Mouse (Mus musculus): ENCODE results near the gene Klhl6. TPM values are rescaled to one million over a fixed set of nuclear protein-coding genes. Genes with fewer than 3 reads are reported as not detected.
"Not testable (repeated sequence)": the region's sequence is repeated elsewhere in the genome, so short reads cannot be mapped to it uniquely, and the experiment has no call there.

Klhl6 gene
- total RNA-seq (2012; rRNA removed): 0.32 and 1.6 TPM in 2 replicates

DNA sequence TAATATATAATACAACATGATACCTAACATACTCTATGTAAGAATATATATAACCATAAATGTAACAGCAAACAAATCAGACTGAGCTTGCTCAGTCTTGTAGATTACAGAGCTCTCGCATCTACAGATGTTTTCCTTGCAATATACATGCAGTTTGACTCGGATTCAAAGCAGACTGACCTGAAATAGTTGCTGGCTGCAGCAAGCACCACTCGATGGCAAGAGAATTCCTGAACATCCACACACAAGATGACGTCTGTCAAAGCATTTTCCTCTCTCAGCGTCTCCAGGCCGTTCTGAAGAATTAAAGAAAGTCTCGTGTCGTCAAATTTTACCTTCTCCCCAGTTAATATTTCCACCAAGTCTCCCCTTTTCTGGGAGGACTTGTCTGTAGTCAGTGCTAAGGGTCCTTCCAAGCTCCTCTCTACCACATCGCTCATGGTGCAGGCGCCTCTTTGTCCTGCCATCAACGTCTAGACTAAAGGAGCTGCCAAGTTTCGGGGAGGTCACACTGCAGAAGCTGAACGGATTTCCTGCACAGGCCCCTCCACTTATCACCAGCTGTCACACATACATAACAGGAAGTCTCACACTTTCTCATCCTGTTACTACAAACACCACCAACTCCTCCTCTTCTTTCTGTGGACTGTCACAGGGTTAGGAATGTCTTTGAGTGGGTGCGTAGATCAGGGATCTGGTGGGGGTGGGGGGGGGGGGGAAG lies at the start of gene Klhl6:
Gene Klhl6, minus strand, starts transcription at position 501 of the 721 bp plus-strand sequence.
- H3K9me3 ChIP-seq (ENCODE audit: control insufficient read depth, insufficient read depth, low read depth, low read length): no peaks in the 10 kb centered on the region
- in situ Hi-C loops (cut with MboI; ENCODE audit: low sequenced_read_pairs in 2 of 2, unreplicated experiment in 2 of 2): no loop called here
- H3K4me3 ChIP-seq (ENCODE audit: insufficient read depth in 1 of 2, low read depth in 1 of 2, low read length in 2 of 2, poor library complexity in 1 of 2, severe bottlenecking in 1 of 2): no peak within 1 kb of the TSS
- no peaks in the 10 kb centered on the region for H3K36me3 ChIP-seq (ENCODE audit: control insufficient read depth, insufficient read depth, low read length, poor library complexity, severe bottlenecking)
- no peak within 1 kb of the TSS for H3K9ac ChIP-seq (ENCODE audit: insufficient read depth, low read depth, low read length, poor library complexity, severe bottlenecking)
- no peak for DNase-seq (ENCODE audit: low read depth, low spot score)
- no peaks in the 10 kb centered on the region for H3K4me1 ChIP-seq (ENCODE audit: control insufficient read depth in 2 of 2, insufficient read depth in 2 of 2, low read length in 2 of 2, poor library complexity in 1 of 2)
- TF ChIP-seq CHD2 (IDR thresholded peaks at IDR 0.05; ENCODE audit: low read depth, low read length) (no peak), HCFC1 (IDR thresholded peaks at IDR 0.05; ENCODE audit: borderline replicate concordance, insufficient read depth, low read length) (no peak), ZC3H11A (IDR thresholded peaks at IDR 0.05; ENCODE audit: borderline replicate concordance, low read depth, low read length) (no peak), MAFK (IDR thresholded peaks at IDR 0.05; ENCODE audit: insufficient read depth, low read depth, low read length) (no peak), ZNF384 (IDR thresholded peaks at IDR 0.05; ENCODE audit: low read depth, low read length) (no peak)
- no peak within 1 kb of the TSS for H3K27ac ChIP-seq (ENCODE audit: insufficient read depth, low read depth, low read length, poor library complexity, severe bottlenecking)

GRCm38 (mm10) chr16:20027241-20027640 lies 44.4 kb upstream of the Klhl6 start:
- H3K4me1 ChIP-seq (ENCODE audit: control insufficient read depth in 2 of 2, insufficient read depth in 2 of 2, low read length in 2 of 2, poor library complexity in 1 of 2); H3K4me3 ChIP-seq (ENCODE audit: insufficient read depth in 1 of 2, low read depth in 1 of 2, low read length in 2 of 2, poor library complexity in 1 of 2, severe bottlenecking in 1 of 2); H3K9me3 ChIP-seq (ENCODE audit: control insufficient read depth, insufficient read depth, low read depth, low read length); H3K27ac ChIP-seq (ENCODE audit: insufficient read depth, low read depth, low read length, poor library complexity, severe bottlenecking); DNase-seq (ENCODE audit: low read depth, low spot score); H3K36me3 ChIP-seq (ENCODE audit: control insufficient read depth, insufficient read depth, low read length, poor library complexity, severe bottlenecking); H3K9ac ChIP-seq (ENCODE audit: insufficient read depth, low read depth, low read length, poor library complexity, severe bottlenecking); in situ Hi-C loops (cut with MboI; ENCODE audit: low sequenced_read_pairs in 2 of 2, unreplicated experiment in 2 of 2): not testable (repeated sequence)

DNA sequence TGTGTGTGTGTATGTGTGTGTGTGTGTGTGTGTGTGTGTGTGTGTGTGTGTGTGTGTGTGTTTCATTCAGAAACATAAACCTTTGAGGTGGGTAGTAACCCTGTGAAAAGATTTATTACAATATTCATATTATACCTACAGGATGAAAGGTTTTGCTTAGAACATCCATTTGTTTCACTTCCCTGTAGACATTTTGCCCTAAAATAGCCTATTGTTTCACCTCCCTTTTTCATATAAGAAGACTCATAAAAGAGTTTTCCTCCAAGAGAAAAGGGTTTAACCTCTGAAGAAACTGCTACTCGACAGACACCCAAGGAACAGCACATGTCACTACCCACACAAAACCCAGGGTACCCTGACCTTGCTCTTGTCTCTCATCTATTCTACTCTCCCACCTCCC lies 40.0 kb upstream of the Klhl6 start:
- Histone ChIP-seq H3K36me3 (ENCODE audit: control insufficient read depth, insufficient read depth, low read length, poor library complexity, severe bottlenecking) (no peaks in the 10 kb centered on the region), H3K9me3 (ENCODE audit: control insufficient read depth, insufficient read depth, low read depth, low read length) (no peaks in the 10 kb centered on the region), H3K4me3 (ENCODE audit: insufficient read depth in 1 of 2, low read depth in 1 of 2, low read length in 2 of 2, poor library complexity in 1 of 2, severe bottlenecking in 1 of 2) (no peak overlapping the region), H3K9ac (ENCODE audit: insufficient read depth, low read depth, low read length, poor library complexity, severe bottlenecking) (no peak overlapping the region), H3K27ac (ENCODE audit: insufficient read depth, low read depth, low read length, poor library complexity, severe bottlenecking) (no peak overlapping the region), H3K4me1 (ENCODE audit: control insufficient read depth in 2 of 2, insufficient read depth in 2 of 2, low read length in 2 of 2, poor library complexity in 1 of 2) (peaks cover 0 to 1% of the 10 kb centered on the region in 2 experiments; a peak in 1 of 4 replicates)
- DNase-seq (ENCODE audit: low read depth, low spot score): no peak
- no peak for TF ChIP-seq ZC3H11A (IDR thresholded peaks at IDR 0.05; ENCODE audit: borderline replicate concordance, low read depth, low read length)
- in situ Hi-C loops (cut with MboI; ENCODE audit: low sequenced_read_pairs in 2 of 2, unreplicated experiment in 2 of 2): no loop called here

GRCm38 (mm10) chr16:20021848-20022247 lies 39.0 kb upstream of the Klhl6 start:
- Histone ChIP-seq H3K9ac (ENCODE audit: insufficient read depth, low read depth, low read length, poor library complexity, severe bottlenecking) (no peak overlapping the region), H3K9me3 (ENCODE audit: control insufficient read depth, insufficient read depth, low read depth, low read length) (no peaks in the 10 kb centered on the region), H3K4me1 (ENCODE audit: control insufficient read depth in 2 of 2, insufficient read depth in 2 of 2, low read length in 2 of 2, poor library complexity in 1 of 2) (peaks cover 0 to 1% of the 10 kb centered on the region in 2 experiments; a peak in 1 of 4 replicates), H3K4me3 (ENCODE audit: insufficient read depth in 1 of 2, low read depth in 1 of 2, low read length in 2 of 2, poor library complexity in 1 of 2, severe bottlenecking in 1 of 2) (no peak overlapping the region), H3K27ac (ENCODE audit: insufficient read depth, low read depth, low read length, poor library complexity, severe bottlenecking) (no peak overlapping the region), H3K36me3 (ENCODE audit: control insufficient read depth, insufficient read depth, low read length, poor library complexity, severe bottlenecking) (no peaks in the 10 kb centered on the region)
- no peak for DNase-seq (ENCODE audit: low read depth, low spot score)
- in situ Hi-C loops (cut with MboI; ENCODE audit: low sequenced_read_pairs in 2 of 2, unreplicated experiment in 2 of 2): no loop called here
- no peak for TF ChIP-seq HCFC1 (IDR thresholded peaks at IDR 0.05; ENCODE audit: borderline replicate concordance, insufficient read depth, low read length)
- no peak for TF ChIP-seq ZC3H11A (IDR thresholded peaks at IDR 0.05; ENCODE audit: borderline replicate concordance, low read depth, low read length)
- TF ChIP-seq ZNF384 (IDR thresholded peaks at IDR 0.05; ENCODE audit: low read depth, low read length): no peak
- no peak for TF ChIP-seq MAFK (IDR thresholded peaks at IDR 0.05; ENCODE audit: insufficient read depth, low read depth, low read length)
- TF ChIP-seq CHD2 (IDR thresholded peaks at IDR 0.05; ENCODE audit: low read depth, low read length): no peak

DNA sequence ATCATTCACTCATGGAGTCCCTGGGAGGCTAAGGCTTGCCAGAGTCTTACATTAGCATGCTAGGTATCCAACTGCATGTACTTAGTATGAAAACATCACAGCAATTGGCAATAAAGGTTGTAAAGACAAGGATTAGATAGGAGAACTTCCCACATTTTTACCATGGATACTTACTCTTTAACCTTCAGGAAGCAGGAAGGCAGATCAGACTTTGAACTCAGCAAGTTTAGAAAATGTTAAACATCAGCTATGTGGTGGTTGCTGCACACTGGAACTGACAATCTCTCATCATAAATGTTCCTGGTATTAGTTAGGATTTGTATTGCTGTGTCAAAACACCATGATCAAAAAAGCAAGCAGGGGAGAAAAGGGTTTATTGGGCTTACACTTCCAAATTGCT lies 29.8 kb upstream of the Klhl6 start:
- Histone ChIP-seq H3K27ac (ENCODE audit: insufficient read depth, low read depth, low read length, poor library complexity, severe bottlenecking) (no peak overlapping the region), H3K9ac (ENCODE audit: insufficient read depth, low read depth, low read length, poor library complexity, severe bottlenecking) (no peak overlapping the region), H3K9me3 (ENCODE audit: control insufficient read depth, insufficient read depth, low read depth, low read length) (no peaks in the 10 kb centered on the region), H3K36me3 (ENCODE audit: control insufficient read depth, insufficient read depth, low read length, poor library complexity, severe bottlenecking) (no peaks in the 10 kb centered on the region), H3K4me3 (ENCODE audit: insufficient read depth in 1 of 2, low read depth in 1 of 2, low read length in 2 of 2, poor library complexity in 1 of 2, severe bottlenecking in 1 of 2) (no peak overlapping the region), H3K4me1 (ENCODE audit: control insufficient read depth in 2 of 2, insufficient read depth in 2 of 2, low read length in 2 of 2, poor library complexity in 1 of 2) (no peaks in the 10 kb centered on the region)
- in situ Hi-C loops (cut with MboI; ENCODE audit: low sequenced_read_pairs in 2 of 2, unreplicated experiment in 2 of 2): no loop called here
- no peak for DNase-seq (ENCODE audit: low read depth, low spot score)
- TF ChIP-seq ZC3H11A (IDR thresholded peaks at IDR 0.05; ENCODE audit: borderline replicate concordance, low read depth, low read length): no peak
- TF ChIP-seq ZNF384 (IDR thresholded peaks at IDR 0.05; ENCODE audit: low read depth, low read length): no peak
- TF ChIP-seq HCFC1 (IDR thresholded peaks at IDR 0.05; ENCODE audit: borderline replicate concordance, insufficient read depth, low read length): no peak
- no peak for TF ChIP-seq MAFK (IDR thresholded peaks at IDR 0.05; ENCODE audit: insufficient read depth, low read depth, low read length)
- no peak for TF ChIP-seq CHD2 (IDR thresholded peaks at IDR 0.05; ENCODE audit: low read depth, low read length)
